Mouse (Mus musculus): ENCODE results near the gene Cox14.
"Not testable (repeated sequence)": the region's sequence is repeated elsewhere in the genome, so short reads cannot be mapped to it uniquely, and the experiment has no call there.

Cox14 gene

GRCm38 (mm10) chr15:99710221-99711190 lies 14.9 kb upstream of the Cox14 start:
- DNase-seq: no peak

- no peak for DNase-seq
These were observed 13.9 kb upstream of the Cox14 start for GRCm38 (mm10) chr15:99711491-99711890.

DNA sequence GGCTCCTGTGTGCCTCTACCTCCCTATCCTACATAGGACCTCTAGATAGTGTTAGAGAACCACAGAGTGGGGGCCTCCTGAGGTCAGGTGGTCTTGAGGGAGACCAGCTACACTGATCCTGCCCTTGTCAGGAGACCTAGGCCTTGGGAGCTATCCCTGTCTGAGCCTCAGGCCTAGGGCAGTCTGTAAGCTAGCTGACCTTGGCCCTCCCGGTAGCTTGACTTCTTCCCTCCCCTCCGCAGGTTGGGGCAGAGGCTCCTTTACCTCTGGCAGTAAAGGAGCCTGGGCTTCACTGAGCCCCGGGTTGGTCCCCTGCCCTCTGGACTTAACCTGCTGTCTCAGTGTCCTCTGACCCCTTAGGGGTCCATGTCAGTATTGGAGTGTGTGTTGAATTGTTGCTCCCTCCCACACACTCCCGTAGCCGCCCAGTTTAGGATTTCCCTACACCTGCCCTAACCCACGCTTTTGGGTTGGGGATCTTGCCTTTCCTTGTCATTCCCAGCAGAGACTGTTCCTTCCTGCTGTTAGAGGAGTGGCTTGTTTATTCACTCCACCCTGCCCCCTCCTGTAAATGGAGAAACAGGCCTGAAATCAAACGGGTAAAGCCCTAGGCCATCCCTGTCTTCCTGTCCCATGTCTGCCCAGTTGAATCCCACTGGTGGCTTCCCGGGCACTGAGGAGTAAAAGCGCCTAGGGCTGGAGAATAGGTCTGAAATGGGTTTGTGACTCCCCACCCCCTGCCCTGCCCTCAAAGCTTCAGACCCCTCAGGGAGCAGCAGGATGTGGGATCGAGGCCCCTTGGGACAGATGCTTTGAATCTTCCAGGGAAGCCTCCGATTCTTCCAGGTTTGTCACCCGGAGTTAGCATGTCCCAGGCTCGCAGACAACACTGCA lies 12.5 kb upstream of the Cox14 start:
- DNase-seq: no peak

DNA sequence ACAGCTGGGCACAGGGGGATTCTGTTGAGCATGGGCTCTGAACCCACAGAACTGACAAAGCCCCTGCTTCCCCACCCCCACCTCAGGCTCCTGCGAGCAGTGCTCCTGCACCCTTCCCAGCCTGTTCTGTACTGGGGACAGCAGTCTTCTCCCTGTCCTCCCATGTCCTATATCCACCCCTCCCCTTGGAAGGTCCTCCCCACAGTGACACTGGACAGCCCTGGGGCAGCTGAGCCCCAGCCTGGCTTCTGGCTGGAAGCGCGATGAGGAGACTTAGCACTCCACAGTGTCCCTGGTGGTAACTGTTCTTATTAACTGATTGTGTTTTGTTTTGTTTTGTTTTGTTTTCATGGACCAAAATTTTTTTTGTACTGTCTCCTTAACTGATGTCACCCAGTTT lies 11.8 kb upstream of the Cox14 start:
- DNase-seq: no peak

DNA sequence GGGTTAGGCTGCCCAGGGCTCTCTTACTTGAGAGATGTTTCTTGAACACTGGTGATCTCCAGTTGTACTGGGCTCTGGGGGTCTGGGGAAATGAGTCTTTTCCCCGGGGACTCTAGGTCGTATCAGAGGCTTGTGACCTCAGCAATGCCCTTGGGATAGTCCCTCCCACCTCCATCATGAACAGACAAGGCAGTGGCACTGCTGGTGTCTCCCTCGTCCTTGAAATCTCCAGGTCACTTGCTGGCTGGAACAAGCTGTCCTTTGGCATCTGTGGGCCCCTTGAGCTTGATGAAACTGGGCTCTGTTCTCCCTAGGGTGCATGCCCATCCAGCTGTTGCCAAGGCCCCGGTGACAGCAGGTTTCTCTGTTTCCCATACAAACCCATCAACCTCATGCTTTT lies 11.2 kb upstream of the Cox14 start:
- no peak for DNase-seq

DNA sequence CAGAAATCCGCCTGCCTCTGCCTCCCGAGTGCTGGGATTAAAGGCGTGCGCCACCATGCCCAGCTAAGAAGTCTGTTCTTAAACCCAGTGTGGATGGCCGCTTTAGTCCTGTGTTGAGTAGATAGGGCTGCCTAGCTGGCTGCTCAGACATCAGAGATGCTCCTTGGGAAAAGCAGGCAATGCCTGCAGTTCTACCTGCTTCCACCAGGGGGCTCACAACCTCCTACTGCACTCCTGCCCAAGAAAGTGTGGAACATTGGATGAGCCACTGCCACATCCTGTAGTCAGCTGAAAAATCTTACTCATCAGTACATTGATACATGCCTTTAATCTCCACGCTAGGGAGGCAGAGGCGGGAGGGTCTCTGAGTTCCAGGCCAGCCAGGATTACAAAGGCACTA lies 10.6 kb upstream of the Cox14 start:
- peak; percentile 84 for DNase-seq

DNA sequence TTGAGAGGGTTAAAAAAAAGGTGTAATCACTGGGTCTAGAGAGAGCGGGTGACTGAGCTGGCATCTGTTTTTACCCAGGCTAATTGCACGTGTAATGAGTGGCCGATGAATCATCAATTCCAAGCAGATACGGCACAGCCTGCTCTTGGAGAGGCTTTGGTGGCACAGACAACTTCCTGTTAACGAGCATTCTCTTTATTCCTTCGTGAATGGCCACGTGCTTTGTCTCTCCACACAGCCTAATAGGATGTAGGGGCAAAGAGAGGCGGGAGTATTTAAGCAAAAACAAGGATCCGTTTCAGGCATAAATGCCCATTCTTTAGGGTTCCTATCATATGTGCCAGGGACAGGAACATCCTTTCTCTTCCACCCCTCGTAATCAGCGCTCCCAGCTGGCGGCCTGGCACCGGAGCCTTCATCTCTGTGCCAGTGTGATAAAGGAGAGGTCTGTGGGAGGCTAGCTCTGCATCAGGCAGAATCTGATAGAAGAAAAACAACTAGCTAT lies 10.0 kb upstream of the Cox14 start:
- no peak for DNase-seq

- DNase-seq: no peak
These were observed 9.3 kb upstream of the Cox14 start for GRCm38 (mm10) chr15:99715982-99716746.

GRCm38 (mm10) chr15:99716814-99717213 lies 8.6 kb upstream of the Cox14 start:
- no peak for DNase-seq

GRCm38 (mm10) chr15:99717386-99718334 lies 7.8 kb upstream of the Cox14 start, which contains the start of gene Gpd1:
Gene Gpd1 (plus strand): TSS chr15:99717515.
- DNase-seq: peak; percentile 50

GRCm38 (mm10) chr15:99718461-99719021 lies 6.9 kb upstream of the Cox14 start:
- no peak for DNase-seq

GRCm38 (mm10) chr15:99719865-99720264 lies 5.6 kb upstream of the Cox14 start:
- DNase-seq: no peak

GRCm38 (mm10) chr15:99721921-99722743 lies 3.3 kb upstream of the Cox14 start:
- no peak for DNase-seq

GRCm38 (mm10) chr15:99723120-99723514 lies 2.3 kb upstream of the Cox14 start:
- no peak for DNase-seq

DNA sequence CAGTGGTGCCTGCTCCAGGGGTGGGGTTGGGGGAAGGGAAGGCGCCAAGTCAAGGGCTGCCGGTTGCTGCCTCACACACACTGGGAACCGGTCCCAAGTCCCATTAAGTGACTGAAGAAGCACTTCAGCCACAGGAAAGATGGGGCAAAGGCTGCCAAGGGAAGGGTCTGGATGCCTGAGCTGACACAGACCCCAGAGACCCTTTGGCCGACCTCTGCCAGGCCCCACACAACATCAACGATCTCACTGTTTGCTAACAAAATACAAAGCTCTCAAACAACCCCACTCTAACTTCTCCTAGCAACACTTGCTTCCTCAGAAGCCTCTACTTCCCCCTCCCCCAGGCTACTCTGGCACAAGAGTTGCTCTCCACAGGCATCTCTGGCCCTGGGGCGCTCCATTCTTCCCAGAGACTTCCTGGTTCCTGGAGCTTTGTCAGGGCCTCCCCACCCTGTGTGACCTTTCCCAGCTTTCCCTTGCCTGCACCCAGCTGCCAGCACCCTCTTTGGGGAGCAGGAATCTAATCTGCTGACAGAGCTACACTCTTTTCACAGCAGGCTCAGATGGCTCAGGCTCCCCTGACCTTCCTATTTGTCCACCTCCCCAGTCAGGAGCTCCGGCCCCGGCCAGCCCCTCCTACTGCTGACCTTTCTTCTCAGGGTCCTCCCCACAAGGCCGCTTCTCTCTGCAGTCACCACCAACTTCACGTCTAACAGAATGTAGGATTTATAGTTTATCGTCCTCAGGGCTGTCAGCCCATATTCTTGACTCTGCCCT lies 1.7 kb upstream of the Cox14 start:
- DNase-seq: no peak

DNA sequence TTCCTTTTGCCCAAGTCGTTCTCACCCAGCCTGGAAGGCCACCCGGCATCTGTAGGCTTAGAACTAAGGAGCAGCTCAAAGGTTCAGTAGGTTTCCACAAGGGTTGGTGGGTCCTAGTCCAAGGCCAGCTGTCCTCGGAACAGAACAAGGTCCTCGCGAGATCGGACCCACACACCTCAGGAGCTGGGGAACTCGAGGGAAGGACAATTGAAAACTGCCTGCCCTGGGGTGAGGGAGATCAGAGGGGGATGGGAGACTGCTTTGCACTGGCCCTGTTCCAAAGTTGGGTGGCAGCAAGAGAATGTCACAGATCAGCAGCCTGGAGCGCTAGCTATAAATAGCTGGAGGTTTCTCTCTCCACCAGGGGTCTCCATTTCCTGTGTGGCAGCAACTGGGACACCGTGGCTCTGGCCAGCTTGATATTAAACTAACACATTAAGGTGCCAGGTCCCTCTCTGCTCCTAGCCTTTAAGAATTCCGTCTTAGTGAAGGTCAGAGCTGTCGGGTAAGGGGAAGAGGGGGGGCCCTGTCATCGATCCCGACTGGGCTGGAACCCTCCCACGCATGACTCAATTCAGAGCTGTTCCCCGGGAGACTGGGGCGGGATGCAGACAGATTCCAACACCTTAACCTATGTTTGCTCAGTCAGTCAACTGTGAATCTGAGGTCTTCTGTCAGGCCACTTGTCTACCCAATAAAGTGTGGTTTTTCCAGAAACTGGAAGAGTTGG lies 961 bp upstream of the Cox14 start:
- DNase-seq: peak; percentile 89

DNA sequence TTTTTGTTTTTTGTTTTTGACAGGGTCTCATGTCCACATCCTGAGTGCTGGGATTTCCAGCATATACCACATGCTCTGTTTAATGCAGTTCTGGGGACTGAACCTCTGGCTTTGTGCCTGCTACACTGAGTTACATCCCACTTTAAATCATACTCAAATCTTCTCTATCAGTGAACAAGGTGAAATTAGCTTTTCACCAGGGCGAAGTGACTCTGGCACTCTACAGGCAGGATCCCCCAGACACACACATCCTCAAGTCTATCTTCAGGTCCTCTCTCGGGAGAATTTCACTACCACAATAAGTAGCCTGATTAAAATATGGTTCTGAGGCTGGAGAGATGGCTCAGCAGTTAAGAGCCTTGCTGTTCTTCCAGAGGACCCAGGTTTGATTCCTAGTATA lies 1.1 kb downstream of the Cox14 start:
- DNase-seq: no peak

- DNase-seq: not testable (repeated sequence)
These were observed 1.6 kb downstream of the Cox14 start for GRCm38 (mm10) chr15:99727039-99727438.

DNA sequence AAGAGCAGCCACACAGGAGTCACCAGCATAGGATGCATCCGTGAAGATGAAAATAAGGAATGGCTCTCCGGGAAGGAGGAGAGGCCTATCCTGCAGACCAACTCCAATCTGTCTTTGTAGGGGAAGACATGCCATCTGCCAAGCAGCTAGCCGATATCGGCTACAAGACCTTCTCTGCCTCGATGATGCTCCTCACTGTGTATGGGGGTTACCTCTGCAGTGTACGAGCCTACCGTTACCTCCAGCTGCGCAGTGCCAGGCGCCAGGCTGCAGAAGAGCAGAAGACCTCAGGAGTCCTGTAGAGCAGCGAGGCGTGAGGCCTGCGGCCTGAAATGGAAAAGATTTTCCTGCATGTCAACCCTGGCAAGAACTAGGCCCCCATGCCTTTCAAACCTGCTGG lies 2.1 kb downstream of the Cox14 start:
- no peak for DNase-seq

Data from retina, postnatal 1 day (tissue).